Mouse (Mus musculus) T-cell, adult 2 months (primary cell): ENCODE data around the gene E2f2.

Experiments
- DNase-seq: peaks from one replicate; pipeline ENCODE4 v3.0.0; 2022; ENCODE audit warnings: low spot score

Gene E2f2

GRCm38 (mm10) chr4:136172011-136172541, at the start of gene E2f2:
E2f2 (plus strand) TSS chr4:136172394.
- peak; percentile 65 for DNase-seq

- DNase-seq: peak; percentile 15
Measured at GRCm38 (mm10) chr4:136123111-136123791, 48.9 kb upstream of the E2f2 start.

- no peak for DNase-seq
Measured at GRCm38 (mm10) chr4:136123792-136124161, 48.4 kb upstream of the E2f2 start.

GRCm38 (mm10) chr4:136124581-136124980, 47.6 kb upstream of the E2f2 start:
- DNase-seq: no peak

GRCm38 (mm10) chr4:136125458-136125857, 46.7 kb upstream of the E2f2 start:
- DNase-seq: no peak

GRCm38 (mm10) chr4:136126019-136126418, 46.2 kb upstream of the E2f2 start:
- no peak for DNase-seq

GRCm38 (mm10) chr4:136127670-136128069, 44.5 kb upstream of the E2f2 start:
- no peak for DNase-seq

- no peak for DNase-seq
Measured at GRCm38 (mm10) chr4:136129842-136130241, 42.4 kb upstream of the E2f2 start.

GRCm38 (mm10) chr4:136133801-136134200, 38.4 kb upstream of the E2f2 start:
- no peak for DNase-seq

- DNase-seq: no peak
Measured at GRCm38 (mm10) chr4:136134418-136134977, 37.7 kb upstream of the E2f2 start.

- DNase-seq: no peak
Measured at GRCm38 (mm10) chr4:136134978-136135873, 37.0 kb upstream of the E2f2 start.

GRCm38 (mm10) chr4:136135874-136136728, 36.1 kb upstream of the E2f2 start:
- DNase-seq: no peak

GRCm38 (mm10) chr4:136139326-136140110, 32.7 kb upstream of the E2f2 start:
- DNase-seq: no peak

GRCm38 (mm10) chr4:136140327-136141250, 31.6 kb upstream of the E2f2 start:
- DNase-seq: peak; percentile 43

- DNase-seq: no peak
Measured at GRCm38 (mm10) chr4:136142267-136143192, 29.7 kb upstream of the E2f2 start.

GRCm38 (mm10) chr4:136143193-136143976, 28.8 kb upstream of the E2f2 start, which contains the start of gene Id3:
Id3 (plus strand) TSS chr4:136143497.
- DNase-seq: peak; percentile 93

GRCm38 (mm10) chr4:136144126-136144926, 27.9 kb upstream of the E2f2 start:
- DNase-seq: peak; percentile 74
